Mouse (Mus musculus) heart, postnatal 0 days (tissue): ENCODE measurements around the gene Ighmbp2. TPM values are rescaled to one million over a fixed set of nuclear protein-coding genes. Genes with fewer than 3 reads are reported as not detected.
"Not testable (repeated sequence)": the region's sequence is repeated elsewhere in the genome, so short reads cannot be mapped to it uniquely, and the experiment has no call there.

Source experiments
- ATAC-seq: fragments of 200-750 bp; cut with Nextera tagmentation; 2 replicates; pipeline ENCODE4 v1.8.0; 2017; ENCODE audit warnings: low read depth, moderate number of reproducible peaks, moderate library complexity; ENCODE audit not compliant: insufficient read depth
- DNase-seq: peaks from one replicate; pipeline ENCODE4 v3.0.0-alpha.2; 2016; ENCODE audit warnings: low spot score
- H3K27ac ChIP-seq: fragments of 300-500 bp; sonication (generic); 2 replicates; pipeline ENCODE4 v1.5.1; 2014; ENCODE audit warnings: low read depth, mild to moderate bottlenecking
- H3K27me3 ChIP-seq: fragments of 300-500 bp; sonication (generic); 2 replicates; pipeline ENCODE4 v1.6.1; 2014; ENCODE audit warnings: low read length, mixed read lengths; ENCODE audit not compliant: control insufficient read depth, insufficient read depth
- H3K36me3 ChIP-seq: fragments of 300-500 bp; sonication (generic); replicated peaks from 2 replicates; pipeline ENCODE4 v1.6.1; 2014; ENCODE audit warnings: low read length, mixed read lengths; ENCODE audit not compliant: control insufficient read depth, insufficient read depth
- H3K4me1 ChIP-seq: fragments of 300-500 bp; sonication (generic); 2 replicates; pipeline ENCODE4 v1.6.1; 2014; ENCODE audit warnings: antibody characterized with exemption; ENCODE audit not compliant: control insufficient read depth, insufficient read depth
- H3K4me2 ChIP-seq: fragments of 300-500 bp; sonication (generic); 2 replicates; pipeline ENCODE4 v1.6.1; 2014; ENCODE audit warnings: low read depth, mild to moderate bottlenecking, low read length, moderate library complexity
- H3K4me3 ChIP-seq: fragments of 300-500 bp; sonication (generic); 2 replicates; pipeline ENCODE4 v1.5.1; 2014; ENCODE audit warnings: low read depth, low read length
- H3K9ac ChIP-seq: fragments of 300-500 bp; sonication (generic); replicated peaks from 2 replicates; pipeline ENCODE4 v1.6.1; 2014; ENCODE audit warnings: low read depth, low read length, mixed read lengths
- H3K9me3 ChIP-seq: fragments of 300-500 bp; sonication (generic); replicated peaks from 2 replicates; pipeline ENCODE4 v1.6.1; 2016; ENCODE audit warnings: low read length; ENCODE audit not compliant: control insufficient read depth
- CTCF ChIP-seq: IDR thresholded peaks from 2 replicates; pipeline ENCODE4 v1.5.1; 2016; ENCODE audit warnings: antibody characterized with exemption, control low read depth, low read depth
- EP300 ChIP-seq: IDR thresholded peaks from 2 replicates; pipeline ENCODE4 v1.6.1; 2016; ENCODE audit warnings: antibody characterized with exemption, low read depth
- WGBS: fragments of 180-500 bp; shearing (Covaris S2); extraction: QIAGEN DNeasy Blood & Tissue Kit; methylation state at CpG from one replicate; pipeline ENCODE4 v1.1.7; 2014; 5-methylcytosine and 5-hydroxymethylcytosine counted together
- microRNA-seq: library from miRNA; unstranded; fragments of <30 nt; microRNA quantifications from one replicate; pipeline ENCODE4, GENCODE M21; 2016
- polyA plus RNA-seq: library from polyadenylated mRNA; unstranded; fragments of >200 nt; fragmentation: Nextera tagmentation; extraction: Ambion mirVana; gene quantifications from 2 replicates; pipeline ENCODE4 v1.2.1, GENCODE M21; 2015
- total RNA-seq: library from RNA; depleted of rRNA; stranded (reverse); fragments of >200 nt; gene quantifications from 2 replicates; pipeline ENCODE4 v1.2.3, GENCODE M21; 2014; ENCODE audit warnings: low replicate concordance; rRNA removed

Gene Ighmbp2
- total and polyA plus RNA-seq, 2 experiments from 2014 or later: 3.1 to 4.5 TPM

GRCm38 (mm10) chr19:3261764-3262525 is 20.9 kb downstream of the Ighmbp2 start:
- Histone ChIP-seq H3K27ac (no peak overlapping the region), H3K9me3 (no peaks in the 10 kb centered on the region), H3K27me3 (no peaks in the 10 kb centered on the region), H3K9ac (no peak overlapping the region), H3K4me1 (no peaks in the 10 kb centered on the region), H3K4me2 (no peak overlapping the region), H3K4me3 (no peak overlapping the region), H3K36me3 (peaks cover 49% of the 10 kb centered on the region)
- TF ChIP-seq CTCF: no peak
- no peak for TF ChIP-seq EP300
- DNase-seq: no peak
- WGBS: 79% methylated on average over 12 of the region's 12 CpGs
- no peak for ATAC-seq

- H3K4me2 ChIP-seq: no peak overlapping the region
- no peak overlapping the region for H3K9ac ChIP-seq
- ATAC-seq: no peak
- no peak for DNase-seq
- no peaks in the 10 kb centered on the region for H3K27me3 ChIP-seq
- no peak overlapping the region for H3K4me3 ChIP-seq
- WGBS: 82% methylated on average over 7 of the region's 7 CpGs
- H3K4me1 ChIP-seq: no peaks in the 10 kb centered on the region
- H3K36me3 ChIP-seq: peaks cover 43% of the 10 kb centered on the region
- no peak overlapping the region for H3K27ac ChIP-seq
- H3K9me3 ChIP-seq: no peaks in the 10 kb centered on the region
- TF ChIP-seq EP300 (no peak), CTCF (no peak)
Measured at GRCm38 (mm10) chr19:3261336-3261735, 21.5 kb downstream of the Ighmbp2 start.

- no peaks in the 10 kb centered on the region for H3K4me1 ChIP-seq
- ATAC-seq: no peak
- no peak for DNase-seq
- no peak overlapping the region for H3K4me3 ChIP-seq
- H3K27me3 ChIP-seq: no peaks in the 10 kb centered on the region
- peaks cover 36% of the 10 kb centered on the region for H3K36me3 ChIP-seq
- H3K27ac ChIP-seq: no peak overlapping the region
- H3K9me3 ChIP-seq: no peaks in the 10 kb centered on the region
- TF ChIP-seq CTCF (no peak), EP300 (no peak)
- WGBS: 82% methylated on average over 3 of the region's 3 CpGs
- no peak overlapping the region for H3K4me2 ChIP-seq
- no peak overlapping the region for H3K9ac ChIP-seq
Measured at GRCm38 (mm10) chr19:3260591-3260990, 22.2 kb downstream of the Ighmbp2 start.

- ATAC-seq (no peak), DNase-seq (no peak)
- Histone ChIP-seq H3K9ac (no peak overlapping the region), H3K9me3 (no peaks in the 10 kb centered on the region), H3K27ac (no peak overlapping the region), H3K27me3 (no peaks in the 10 kb centered on the region), H3K4me3 (no peak overlapping the region), H3K4me2 (no peak overlapping the region), H3K4me1 (no peaks in the 10 kb centered on the region), H3K36me3 (peaks cover 30% of the 10 kb centered on the region)
- 84% methylated on average over 8 of the region's 8 CpGs for WGBS
- TF ChIP-seq CTCF (no peak), EP300 (no peak)
Measured at GRCm38 (mm10) chr19:3260016-3260415, 22.8 kb downstream of the Ighmbp2 start.

GRCm38 (mm10) chr19:3225261-3225660 is 57.6 kb downstream of the Ighmbp2 start:
- not testable (repeated sequence) for DNase-seq, H3K4me2 ChIP-seq, H3K4me3 ChIP-seq, H3K9me3 ChIP-seq, H3K36me3 ChIP-seq, H3K27me3 ChIP-seq, ATAC-seq, H3K9ac ChIP-seq, H3K27ac ChIP-seq, H3K4me1 ChIP-seq
- WGBS: 68% methylated on average over 3 of the region's 6 CpGs

GRCm38 (mm10) chr19:3214937-3215336 is 67.9 kb downstream of the Ighmbp2 start:
- H3K27me3 ChIP-seq, H3K9ac ChIP-seq, ATAC-seq, H3K9me3 ChIP-seq, H3K36me3 ChIP-seq, H3K27ac ChIP-seq, H3K4me2 ChIP-seq, H3K4me3 ChIP-seq, H3K4me1 ChIP-seq, DNase-seq: not testable (repeated sequence)
- WGBS: 67% methylated on average over 1 of the region's 1 CpGs

Small RNAs within 50 kb of the gene (microRNA-seq; reads per million reads assigned to microRNA genes)
- 0.54 reads per million for gene Mir6984

Other genes with a start within 250 kb of the Ighmbp2 start
- 54.9 and 65.9 TPM in 2 replicates for gene Mrpl21, start 116 bp downstream of the Ighmbp2 start, total RNA-seq
- 105 and 113 TPM in 2 replicates for gene Mrpl21, start 116 bp downstream of the Ighmbp2 start, polyA plus RNA-seq
- 43.6 and 79.4 TPM in 2 replicates for gene Cpt1a, start 39.3 kb upstream of the Ighmbp2 start, total RNA-seq
- gene Cpt1a, start 39.3 kb upstream of the Ighmbp2 start, polyA plus RNA-seq: 43.9 and 49.8 TPM in 2 replicates
- 1.2 and 2.9 TPM in 2 replicates for gene Tesmin, start 105.8 kb upstream of the Ighmbp2 start, total RNA-seq
- gene Tesmin, start 105.8 kb upstream of the Ighmbp2 start, polyA plus RNA-seq: 1.1 and 1.3 TPM in 2 replicates
- gene Gal, start 131.5 kb upstream of the Ighmbp2 start, total RNA-seq: 2.3 TPM in 1 of 2 replicates, not detected in the other
- 2.4 and 3.1 TPM in 2 replicates for gene Gal, start 131.5 kb upstream of the Ighmbp2 start, polyA plus RNA-seq